Mouse (Mus musculus) erythroblast, embryonic 14.5 days (primary cell): ENCODE data around the gene Smc3.

Experiments
- GATA1 ChIP-seq: IDR thresholded peaks from 2 replicates; pipeline ENCODE4 v1.6.1; 2012; ENCODE audit warnings: low read length, inconsistent platforms, mixed read lengths
- TAL1 ChIP-seq: IDR thresholded peaks from 3 replicates; pipeline ENCODE4 v1.6.1; 2012; ENCODE audit warnings: low read length, inconsistent platforms, mixed read lengths

DNA sequence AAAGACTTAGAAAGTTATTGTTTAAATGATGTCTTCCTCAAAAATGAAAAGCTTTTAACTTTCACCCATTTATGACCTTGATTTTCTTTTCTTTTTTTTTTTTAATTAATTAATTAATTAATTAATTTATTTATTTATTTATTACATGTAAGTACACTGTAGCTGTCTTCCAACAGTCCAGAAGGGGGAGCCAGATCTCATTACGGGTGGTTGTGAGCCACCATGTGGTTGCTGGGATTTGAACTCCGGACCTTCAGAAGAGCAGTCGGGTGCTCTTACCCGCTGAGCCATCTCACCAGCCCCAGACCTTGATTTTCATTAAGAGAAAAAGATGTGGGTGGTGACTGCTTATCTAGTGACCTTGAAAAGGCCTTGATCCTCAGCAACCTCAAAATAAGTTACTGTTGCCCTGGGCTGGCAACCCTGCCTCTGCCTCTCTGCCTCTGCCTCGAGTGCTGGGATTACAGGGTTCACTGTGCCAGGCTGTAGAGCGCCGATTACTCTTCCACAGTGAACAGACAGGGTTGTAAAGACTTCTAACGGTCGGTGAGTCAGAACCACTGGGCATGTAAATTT is 43.9 kb downstream of the Smc3 start:
- TF ChIP-seq GATA1 (no peak), TAL1 (no peak)
